Mouse (Mus musculus) small intestine, adult 2 months (tissue): ENCODE measurements around the gene Vps8. TPM values are rescaled to one million over a fixed set of nuclear protein-coding genes. Genes with fewer than 3 reads are reported as not detected.
"Not testable (repeated sequence)": the region's sequence is repeated elsewhere in the genome, so short reads cannot be mapped to it uniquely, and the experiment has no call there.

ENCODE experiments used
- H3K27ac ChIP-seq: fragments of 200-500 bp; 2 replicates; pipeline ENCODE4 v1.5.1; 2012; ENCODE audit warnings: low read depth, low read length, control low read depth, inconsistent platforms; ENCODE audit not compliant: insufficient read depth
- H3K27me3 ChIP-seq: fragments of 200-500 bp; 2 replicates; pipeline ENCODE4 v1.6.1; 2012; ENCODE audit warnings: mild to moderate bottlenecking, moderate library complexity, low read length, inconsistent platforms; ENCODE audit not compliant: control insufficient read depth, insufficient read depth
- H3K36me3 ChIP-seq: fragments of 200-500 bp; 2 replicates; pipeline ENCODE4 v1.6.1; 2012; ENCODE audit warnings: mild to moderate bottlenecking, low read length, control low read depth, inconsistent platforms; ENCODE audit not compliant: control insufficient read depth, insufficient read depth
- H3K4me1 ChIP-seq: fragments of 200-500 bp; 2 replicates; pipeline ENCODE4 v1.6.1; 2012; ENCODE audit warnings: low read length, inconsistent platforms, mixed read lengths; ENCODE audit not compliant: control insufficient read depth, insufficient read depth, insufficient read length
- H3K4me3 ChIP-seq: fragments of 200-500 bp; 2 replicates; pipeline ENCODE4 v1.5.1; 2012; ENCODE audit warnings: low read depth, mild to moderate bottlenecking, control low read depth, inconsistent platforms, low read length, moderate library complexity
- CTCF ChIP-seq: fragments of 200-500 bp; IDR thresholded peaks from 2 replicates; pipeline ENCODE4 v1.5.1; 2012; ENCODE audit warnings: low read depth, mild to moderate bottlenecking, control low read depth, inconsistent platforms, low read length, moderate library complexity, mixed read lengths; ENCODE audit not compliant: insufficient replicate concordance, insufficient read length; ENCODE audit errors: extremely low read depth
- POLR2A ChIP-seq: fragments of 200-500 bp; IDR thresholded peaks from 2 replicates; pipeline ENCODE4 v1.6.1; 2012; ENCODE audit warnings: low read depth, mild to moderate bottlenecking, control low read depth, inconsistent platforms, low read length, moderate library complexity
- WGBS: fragments of 180-500 bp; shearing (Covaris S2); methylation state at CpG from one replicate; pipeline ENCODE4 v1.1.7; 2018; 5-methylcytosine and 5-hydroxymethylcytosine counted together
- polyA plus RNA-seq: library from polyadenylated mRNA; depleted of rRNA; stranded (reverse); fragments of >200 nt; gene quantifications from 2 replicates; pipeline ENCODE4 v1.2.3, GENCODE M21; 2012

Gene Vps8
- polyA plus RNA-seq, 1 experiment: 8.8 TPM

- Histone ChIP-seq H3K27me3 (no peaks in the 10 kb centered on the region), H3K4me3 (no peak overlapping the region), H3K27ac (no peak overlapping the region), H3K4me1 (no peaks in the 10 kb centered on the region), H3K36me3 (no peaks in the 10 kb centered on the region)
- TF ChIP-seq CTCF (no peak), POLR2A (no peak)
- 72% methylated on average over 18 of the region's 18 CpGs for WGBS
These were observed 241.9 kb downstream of the Vps8 start for GRCm38 (mm10) chr16:21664633-21665363.

- TF ChIP-seq CTCF (no peak), POLR2A (no peak)
- Histone ChIP-seq H3K4me3 (no peak overlapping the region), H3K36me3 (no peaks in the 10 kb centered on the region), H3K27me3 (no peaks in the 10 kb centered on the region), H3K27ac (no peak overlapping the region), H3K4me1 (no peaks in the 10 kb centered on the region)
- WGBS: 52% methylated on average over 4 of the region's 4 CpGs
These were observed 242.6 kb downstream of the Vps8 start for GRCm38 (mm10) chr16:21665423-21665986.

- 66% methylated on average over 4 of the region's 4 CpGs for WGBS
- no peaks in the 10 kb centered on the region for H3K36me3 ChIP-seq
- H3K27ac ChIP-seq: no peak overlapping the region
- no peaks in the 10 kb centered on the region for H3K4me1 ChIP-seq
- no peak overlapping the region for H3K4me3 ChIP-seq
- no peaks in the 10 kb centered on the region for H3K27me3 ChIP-seq
- TF ChIP-seq CTCF (no peak), POLR2A (no peak)
These were observed 249.0 kb downstream of the Vps8 start for GRCm38 (mm10) chr16:21671878-21672277.

GRCm38 (mm10) chr16:21673046-21673445 lies 250.1 kb downstream of the Vps8 start:
- not testable (repeated sequence) for H3K27me3 ChIP-seq, H3K27ac ChIP-seq, H3K4me1 ChIP-seq, H3K4me3 ChIP-seq, H3K36me3 ChIP-seq

GRCm38 (mm10) chr16:21673651-21674050 lies 250.7 kb downstream of the Vps8 start:
- not testable (repeated sequence) for H3K27me3 ChIP-seq, H3K4me3 ChIP-seq, H3K27ac ChIP-seq, H3K36me3 ChIP-seq, H3K4me1 ChIP-seq
- WGBS: 97% methylated on average over 1 of the region's 1 CpGs

GRCm38 (mm10) chr16:21676791-21677190 lies 253.9 kb downstream of the Vps8 start:
- Histone ChIP-seq H3K4me1 (no peaks in the 10 kb centered on the region), H3K36me3 (no peaks in the 10 kb centered on the region), H3K27ac (no peak overlapping the region), H3K27me3 (no peaks in the 10 kb centered on the region), H3K4me3 (no peak overlapping the region)
- 82% methylated on average over 7 of the region's 7 CpGs for WGBS
- TF ChIP-seq CTCF (no peak), POLR2A (no peak)

- no peak overlapping the region for H3K27ac ChIP-seq
- H3K4me1 ChIP-seq: no peaks in the 10 kb centered on the region
- H3K27me3 ChIP-seq: no peaks in the 10 kb centered on the region
- no peaks in the 10 kb centered on the region for H3K36me3 ChIP-seq
- no peak overlapping the region for H3K4me3 ChIP-seq
- WGBS: 80% methylated on average over 5 of the region's 5 CpGs
- no peak for TF ChIP-seq POLR2A
- no peak for TF ChIP-seq CTCF
These were observed 264.5 kb downstream of the Vps8 start for GRCm38 (mm10) chr16:21687406-21687805.
